Mouse (Mus musculus) kidney, adult 2 months (tissue): Measurements from ENCODE around the gene 1700001O22Rik.

Experiments used
- CTCF ChIP-seq: fragments of 200-500 bp; conservative IDR thresholded peaks from 2 replicates; pipeline ENCODE4 v1.5.1; 2011; ENCODE audit warnings: low read depth, mild to moderate bottlenecking, control low read depth, low read length, moderate library complexity, mixed read lengths; ENCODE audit not compliant: insufficient read depth, insufficient read length
- POLR2A ChIP-seq: fragments of 200-500 bp; IDR thresholded peaks from one replicate; pipeline ENCODE4 v1.6.1; 2011; ENCODE audit warnings: low read depth, low read length, control low read depth

DNA sequence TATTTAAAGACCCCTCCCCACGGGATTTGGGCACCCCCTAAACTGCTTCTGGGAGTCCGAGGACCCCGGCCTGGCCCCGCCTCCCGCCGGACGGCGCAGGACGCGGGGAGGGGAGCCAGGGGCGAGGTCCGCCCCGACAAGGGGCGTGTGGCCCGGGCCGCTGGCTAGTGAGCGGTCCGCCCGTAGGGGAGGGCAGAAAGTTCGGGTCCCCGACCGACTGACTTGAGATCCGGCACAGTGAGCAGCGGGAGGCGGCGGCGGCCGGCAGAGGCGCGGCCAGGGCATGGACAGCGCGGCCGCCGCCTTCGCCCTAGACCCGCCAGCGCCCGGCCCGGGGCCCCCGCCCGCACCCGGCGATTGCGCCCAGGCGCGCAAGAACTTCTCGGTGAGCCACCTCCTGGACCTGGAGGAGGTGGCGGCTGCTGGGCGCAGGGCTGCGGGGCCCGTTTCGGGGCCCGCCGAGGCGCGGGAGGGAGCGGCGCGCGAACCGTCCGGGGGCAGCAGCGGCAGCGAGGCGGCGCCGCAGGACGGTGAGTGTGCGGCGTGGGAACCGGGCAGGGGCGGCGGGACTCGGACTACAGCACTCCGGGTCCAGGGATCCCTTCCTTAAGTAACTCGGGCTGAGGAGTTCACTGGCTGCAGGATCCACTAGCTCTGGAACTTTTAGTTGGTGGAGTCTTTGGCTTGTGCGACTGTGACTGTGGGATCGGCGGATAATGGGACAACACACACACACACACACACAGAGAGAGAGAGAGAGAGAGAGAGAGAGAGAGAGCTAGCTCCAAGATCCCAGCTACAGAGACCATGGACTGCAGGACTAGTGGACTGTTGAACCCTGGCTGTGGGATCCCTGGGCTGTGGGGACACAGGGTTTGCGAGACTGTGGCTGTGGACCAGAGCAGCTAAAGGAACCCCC lies 42.0 kb upstream of the 1700001O22Rik start:
- no peak for TF ChIP-seq POLR2A
- no peak for TF ChIP-seq CTCF
